Mouse (Mus musculus): ENCODE results near the gene Elmsan1. TPM values are rescaled to one million over a fixed set of nuclear protein-coding genes. Genes with fewer than 3 reads are reported as not detected.

Gene Elmsan1
- polyA plus RNA-seq, 1 experiment from 2014 or later, result 9.9 TPM

DNA sequence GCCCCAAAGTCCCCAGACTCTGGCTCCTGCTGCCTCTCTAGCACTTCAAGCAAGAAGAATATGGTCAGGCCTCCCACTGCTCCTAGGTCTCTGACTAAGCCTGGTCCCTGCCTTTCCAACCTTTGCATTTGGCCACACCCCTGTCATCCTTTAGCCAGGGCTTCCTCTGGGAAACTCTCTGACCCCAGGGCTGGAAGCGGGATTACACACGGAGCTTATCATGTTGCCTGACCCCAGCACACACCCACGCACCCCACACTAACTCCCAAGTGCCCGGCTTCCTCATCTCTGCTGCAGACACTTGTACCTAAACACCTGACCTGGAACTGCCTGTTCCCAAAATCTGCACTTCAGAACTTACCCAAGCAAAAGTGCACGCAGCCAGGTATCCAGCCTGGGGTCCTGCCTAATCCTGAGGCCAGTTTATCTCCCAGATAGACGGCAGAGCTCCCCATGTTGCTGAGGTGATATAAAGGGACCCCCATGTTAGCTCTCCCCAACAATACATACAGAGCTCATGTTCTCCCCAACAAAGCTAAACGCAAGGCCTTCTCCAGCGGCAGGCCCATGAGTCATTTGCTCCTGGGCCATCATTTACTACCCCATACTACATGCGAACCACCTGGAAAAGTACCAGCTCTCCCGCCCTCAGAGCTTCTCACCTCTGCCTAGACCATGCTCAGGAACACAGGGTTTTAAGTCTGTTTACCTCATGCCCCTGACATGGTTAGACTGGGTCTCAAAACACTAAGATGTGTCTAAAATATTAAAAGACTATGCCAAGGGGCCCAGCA, 39.8 kb downstream of the Elmsan1 start:
- H3K27me3 ChIP-seq, result no peaks in the 10 kb centered on the region
- H3K9me3 ChIP-seq, result no peaks in the 10 kb centered on the region
- H3K9ac ChIP-seq, result no peak overlapping the region
- peaks cover 3% of the 10 kb centered on the region for H3K36me3 ChIP-seq
- peaks cover 83% of the 10 kb centered on the region for H3K4me1 ChIP-seq
- H3K27ac ChIP-seq, result peak overlapping the region; percentile 15; the same call in 1 of the 2 replicates
- H3K4me3 ChIP-seq, result no peak overlapping the region
- H3K4me2 ChIP-seq (replicated peaks), result no peak overlapping the region
- WGBS, result 67% methylated on average over 10 of the region's 10 CpGs
- ATAC-seq (ENCODE audit: low FRiP score, low read depth), result no peak

DNA sequence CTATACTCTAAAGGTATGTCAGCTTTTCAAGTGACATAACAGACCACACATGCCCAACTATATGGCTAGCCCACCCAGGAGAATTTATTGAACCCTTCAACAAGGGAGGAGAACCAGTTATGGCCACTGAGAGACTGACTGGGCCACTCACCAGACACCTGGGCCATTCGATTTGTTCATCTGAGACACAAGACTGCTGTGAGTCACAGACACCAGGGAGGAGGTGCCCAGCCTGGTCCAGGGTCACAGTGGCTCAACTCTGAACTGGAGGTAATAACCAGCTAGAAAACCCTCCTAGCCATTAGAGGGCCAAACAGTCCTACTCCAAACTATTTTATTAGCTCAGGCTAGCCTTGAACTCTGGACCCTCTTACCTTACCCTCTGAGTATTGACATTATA, 40.6 kb downstream of the Elmsan1 start:
- Histone ChIP-seq H3K27ac (no peak overlapping the region), H3K4me1 (peaks cover 85% of the 10 kb centered on the region), H3K4me2 (replicated peaks) (no peak overlapping the region), H3K9ac (no peak overlapping the region), H3K36me3 (peaks cover 11% of the 10 kb centered on the region), H3K4me3 (no peak overlapping the region), H3K9me3 (no peaks in the 10 kb centered on the region), H3K27me3 (no peaks in the 10 kb centered on the region)
- WGBS, result 39% methylated on average over 1 of the region's 1 CpGs
- ATAC-seq (ENCODE audit: low FRiP score, low read depth), result no peak

DNA sequence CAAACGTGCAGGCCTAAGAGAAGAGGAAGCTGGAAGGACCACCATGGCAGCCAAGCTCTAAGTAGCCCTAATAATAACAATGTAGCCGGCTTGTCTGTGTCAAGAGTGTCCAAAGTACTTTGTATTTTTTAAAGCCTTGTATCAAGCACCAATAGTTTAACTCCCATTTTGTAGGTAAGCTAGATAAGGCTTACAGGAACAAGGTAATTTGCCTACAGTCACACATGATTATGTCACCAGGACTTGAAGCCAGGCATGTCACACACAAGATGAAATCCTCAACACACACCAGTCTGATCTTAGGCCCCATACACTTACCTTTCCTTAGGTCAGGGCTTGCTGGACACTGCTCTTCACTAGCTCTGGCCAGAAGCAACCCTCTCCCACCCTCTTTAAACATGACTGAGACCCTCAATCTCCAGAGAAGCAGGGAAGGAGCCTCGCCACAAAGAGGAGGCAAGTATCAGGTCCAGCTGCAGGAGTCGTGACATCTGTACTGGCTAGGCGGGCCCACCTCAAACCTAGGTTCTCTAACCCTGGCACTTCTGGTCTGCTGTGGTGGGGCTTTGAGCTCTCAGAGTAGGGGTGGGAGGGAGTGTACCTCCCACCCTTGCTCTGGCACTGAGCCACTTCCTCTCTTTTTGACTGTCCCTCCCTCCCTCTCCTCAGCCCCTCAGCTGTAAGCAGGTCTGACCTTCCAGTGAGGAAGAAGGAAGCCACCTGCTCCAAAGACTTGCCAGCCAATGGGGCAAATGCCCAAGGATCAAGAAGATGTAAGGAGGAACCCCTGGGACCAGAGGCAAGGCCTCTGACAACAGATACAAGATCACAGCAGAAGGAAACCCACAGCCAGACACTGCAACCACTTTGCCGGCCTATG, 41.6 kb downstream of the Elmsan1 start:
- peak overlapping the region; percentile 31 for H3K9ac ChIP-seq
- peak overlapping the region; percentile 94; the same call in 1 of the 2 replicates for H3K27ac ChIP-seq
- peaks cover 84% of the 10 kb centered on the region for H3K4me1 ChIP-seq
- no peak for ATAC-seq (ENCODE audit: low FRiP score, low read depth)
- no peaks in the 10 kb centered on the region for H3K27me3 ChIP-seq
- H3K4me2 ChIP-seq (replicated peaks), result peak overlapping the region; percentile 72
- 45% methylated on average over 6 of the region's 6 CpGs for WGBS
- H3K36me3 ChIP-seq, result peaks cover 18% of the 10 kb centered on the region
- no peak overlapping the region for H3K4me3 ChIP-seq
- H3K9me3 ChIP-seq, result no peaks in the 10 kb centered on the region

DNA sequence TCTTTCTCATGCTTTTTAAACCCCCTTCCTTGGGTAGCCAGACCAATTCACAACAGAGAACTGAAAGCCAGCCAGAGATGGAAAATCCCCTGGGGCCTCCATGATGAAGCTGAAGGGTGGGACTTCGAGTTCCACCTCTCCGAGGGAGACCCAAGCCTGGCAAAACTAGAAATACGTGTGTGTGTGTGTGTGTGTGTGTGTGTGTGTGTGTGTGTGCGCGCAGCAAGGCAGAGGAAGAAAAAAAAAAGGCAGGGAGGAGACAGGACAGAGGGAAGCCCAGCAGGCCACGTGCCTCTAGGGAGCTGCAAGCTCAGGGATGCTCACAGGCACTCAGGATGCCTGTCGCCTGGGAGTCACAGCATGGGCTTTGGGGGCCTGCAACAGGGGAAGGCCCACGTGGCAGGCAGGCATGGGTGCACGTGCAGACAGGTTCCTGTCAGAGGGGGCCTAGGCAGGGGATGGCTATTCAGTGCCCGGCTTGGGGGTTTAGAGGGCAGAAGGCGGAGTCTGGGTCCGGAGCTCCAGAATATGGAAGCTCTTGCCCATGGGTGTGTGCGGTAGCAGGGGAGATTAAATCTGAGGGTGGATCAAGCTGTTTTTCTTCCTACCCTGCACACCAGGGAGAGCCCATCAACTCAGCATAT, 42.4 kb downstream of the Elmsan1 start:
- Histone ChIP-seq H3K9me3 (no peaks in the 10 kb centered on the region), H3K4me3 (peak overlapping the region; percentile 51), H3K27ac (peak overlapping the region; percentile 94), H3K36me3 (peaks cover 26% of the 10 kb centered on the region), H3K27me3 (no peaks in the 10 kb centered on the region), H3K4me2 (replicated peaks) (peak overlapping the region; percentile 72), H3K4me1 (peaks cover 75% of the 10 kb centered on the region), H3K9ac (peak overlapping the region; percentile 76)
- ATAC-seq (ENCODE audit: low FRiP score, low read depth), result no peak
- WGBS, result 4% methylated on average over 12 of the region's 13 CpGs

DNA sequence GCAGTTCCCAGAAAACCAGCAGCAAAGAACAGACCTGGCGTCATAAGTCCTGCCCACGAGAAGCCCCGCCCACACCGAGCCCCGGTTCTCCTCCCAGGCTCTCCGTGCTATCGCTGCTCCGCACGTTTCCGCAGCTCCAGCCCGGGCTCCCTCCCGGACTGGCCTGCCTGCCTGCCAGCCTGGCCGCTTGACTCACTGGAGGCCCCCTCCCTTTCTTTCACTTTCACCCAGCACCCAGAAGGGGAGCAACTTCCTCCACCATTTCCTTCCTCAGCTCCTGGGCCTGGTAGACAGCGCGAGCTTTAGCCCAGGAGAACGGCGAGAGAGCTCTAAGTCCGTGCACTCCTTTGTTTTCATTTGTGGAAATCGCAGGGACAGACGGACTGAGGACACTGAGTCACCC, 43.0 kb downstream of the Elmsan1 start:
- Histone ChIP-seq H3K4me2 (replicated peaks) (peak overlapping the region; percentile 72), H3K4me3 (peak overlapping the region; percentile 51), H3K27ac (peak overlapping the region; percentile 94), H3K9me3 (no peaks in the 10 kb centered on the region), H3K4me1 (peaks cover 69% of the 10 kb centered on the region), H3K36me3 (peaks cover 32% of the 10 kb centered on the region), H3K27me3 (no peaks in the 10 kb centered on the region), H3K9ac (peak overlapping the region; percentile 76)
- under 1% methylated on average over 20 of the region's 20 CpGs for WGBS
- ATAC-seq (ENCODE audit: low FRiP score, low read depth), result peak; percentile 82

DNA sequence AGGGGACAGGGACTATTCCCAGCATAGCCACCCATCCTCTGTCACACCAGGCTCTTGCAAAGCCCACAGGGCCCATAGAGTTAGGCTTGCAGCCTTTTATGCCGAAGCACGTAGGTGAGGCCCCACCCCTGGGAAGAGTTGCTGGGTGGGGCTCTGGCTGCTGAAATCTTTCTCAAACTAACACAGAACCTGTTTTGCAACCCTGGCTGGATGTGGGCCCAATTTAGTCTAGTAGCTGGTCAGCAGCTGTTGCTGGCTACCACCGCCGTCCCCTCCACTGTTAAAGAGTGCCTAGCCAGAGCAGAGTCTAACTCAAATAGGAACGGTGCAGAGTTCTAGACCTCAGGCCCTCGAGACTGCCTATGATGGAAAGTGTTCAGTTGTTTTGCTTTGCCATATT, 43.8 kb downstream of the Elmsan1 start:
- Histone ChIP-seq H3K27me3 (no peaks in the 10 kb centered on the region), H3K36me3 (peaks cover 37% of the 10 kb centered on the region), H3K4me1 (peaks cover 62% of the 10 kb centered on the region), H3K4me3 (no peak overlapping the region), H3K27ac (no peak overlapping the region; the same call in 1 of the 2 replicates), H3K9me3 (no peaks in the 10 kb centered on the region), H3K9ac (0 out of 2 replicates have a peak overlapping the region, but pooled peaks have one; percentile 8), H3K4me2 (replicated peaks) (peak overlapping the region; percentile 72)
- WGBS, result 78% methylated on average over 6 of the region's 6 CpGs
- no peak for ATAC-seq (ENCODE audit: low FRiP score, low read depth)

DNA sequence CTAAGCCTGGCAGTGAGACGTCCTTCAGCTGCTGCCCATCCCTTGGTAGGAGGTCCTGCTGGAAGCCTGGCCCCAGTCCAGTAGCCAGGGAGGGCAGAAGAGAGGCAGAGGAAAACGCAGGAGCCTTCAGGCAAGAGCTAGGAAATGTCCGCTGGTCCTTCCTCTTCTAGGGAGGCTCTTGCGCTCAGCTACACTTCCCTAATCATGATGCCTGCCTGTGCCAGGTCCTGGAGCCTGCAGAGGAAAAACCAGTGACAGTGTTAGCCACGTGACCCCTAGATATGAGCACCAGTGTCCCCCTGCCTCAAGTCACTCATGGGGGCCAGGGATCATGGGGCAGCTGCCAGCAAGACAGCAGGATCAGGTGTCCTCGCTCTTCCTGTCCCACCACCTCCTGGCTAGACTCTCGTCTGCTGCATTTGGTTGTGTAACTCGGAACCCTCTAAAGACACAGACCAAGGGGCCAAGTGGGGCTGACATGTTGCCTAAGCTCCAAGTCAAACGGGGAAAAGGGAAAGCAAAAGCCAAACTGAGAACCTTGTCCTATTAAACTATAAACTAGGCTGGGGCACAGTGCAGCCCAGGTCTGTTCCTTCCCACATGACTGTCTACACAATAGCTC, 44.4 kb downstream of the Elmsan1 start:
- peak overlapping the region; percentile 72; the same call in 1 of the 2 replicates for H3K4me2 ChIP-seq (replicated peaks)
- H3K9ac ChIP-seq, result 0 out of 2 replicates have a peak overlapping the region, but pooled peaks have one; percentile 8
- H3K27me3 ChIP-seq, result no peaks in the 10 kb centered on the region
- 79% methylated on average over 9 of the region's 9 CpGs for WGBS
- H3K4me3 ChIP-seq, result no peak overlapping the region
- ATAC-seq (ENCODE audit: low FRiP score, low read depth), result no peak
- H3K9me3 ChIP-seq, result no peaks in the 10 kb centered on the region
- peaks cover 41% of the 10 kb centered on the region for H3K36me3 ChIP-seq
- peaks cover 56% of the 10 kb centered on the region for H3K4me1 ChIP-seq
- no peak overlapping the region; the same call in 1 of the 2 replicates for H3K27ac ChIP-seq

DNA sequence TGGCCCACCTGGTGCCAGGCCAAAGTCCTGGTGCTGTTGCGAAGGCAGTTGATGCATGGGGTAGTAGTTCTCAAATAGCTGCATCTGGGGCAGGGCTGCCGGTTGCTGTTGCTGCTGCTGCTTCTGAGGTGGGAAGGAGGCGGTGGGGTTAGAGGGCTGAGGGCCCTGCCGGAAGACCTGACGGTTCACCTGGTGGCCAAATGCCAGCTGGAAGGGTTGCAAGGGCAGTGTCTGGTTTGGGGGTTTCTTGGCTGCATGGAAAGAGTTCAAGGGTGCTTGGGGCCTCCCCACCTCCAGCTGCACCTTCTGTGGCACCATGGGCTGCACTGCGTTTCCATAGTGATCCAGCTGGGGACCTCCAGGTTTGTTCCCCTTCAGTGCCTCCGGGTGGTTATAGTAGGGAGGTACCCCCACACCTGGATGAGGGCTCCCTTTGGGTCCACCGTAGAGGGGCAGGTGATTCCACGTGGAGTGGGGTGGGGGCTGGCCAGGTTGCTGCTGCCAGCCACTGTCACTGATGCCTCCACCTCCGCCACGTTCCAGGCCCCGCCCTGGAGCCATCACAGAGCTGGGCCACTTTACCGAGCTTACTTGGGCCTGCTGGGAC, 45.3 kb downstream of the Elmsan1 start:
- Histone ChIP-seq H3K4me3 (no peak overlapping the region), H3K27ac (no peak overlapping the region), H3K4me1 (peaks cover 47% of the 10 kb centered on the region), H3K36me3 (peaks cover 43% of the 10 kb centered on the region), H3K4me2 (replicated peaks) (no peak overlapping the region), H3K27me3 (no peaks in the 10 kb centered on the region), H3K9ac (no peak overlapping the region), H3K9me3 (no peaks in the 10 kb centered on the region)
- WGBS, result 91% methylated on average over 13 of the region's 13 CpGs
- no peak for ATAC-seq (ENCODE audit: low FRiP score, low read depth)

DNA sequence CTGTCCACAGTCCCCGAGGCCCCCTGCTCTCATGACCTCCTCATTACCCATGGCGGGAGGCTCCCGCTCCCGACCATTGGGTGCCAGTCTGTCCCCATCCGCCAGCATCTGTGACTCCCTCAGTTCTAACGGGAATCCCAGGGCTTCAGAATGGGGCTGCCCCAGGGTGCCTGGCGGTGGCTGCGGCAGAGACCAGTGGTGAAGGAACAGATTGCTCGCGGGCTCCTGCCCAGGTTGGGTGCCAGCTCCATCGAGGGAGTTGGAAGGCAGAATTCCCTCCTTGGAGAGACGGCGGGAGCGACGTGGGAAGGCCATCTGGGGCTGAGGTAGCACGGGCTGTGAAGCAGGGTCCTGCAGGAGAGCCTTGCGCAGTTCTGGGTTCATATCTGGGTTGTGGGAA, 45.8 kb downstream of the Elmsan1 start:
- no peaks in the 10 kb centered on the region for H3K27me3 ChIP-seq
- H3K4me3 ChIP-seq, result no peak overlapping the region
- H3K36me3 ChIP-seq, result peaks cover 43% of the 10 kb centered on the region
- H3K4me1 ChIP-seq, result peaks cover 42% of the 10 kb centered on the region
- 93% methylated on average over 17 of the region's 17 CpGs for WGBS
- no peak overlapping the region for H3K9ac ChIP-seq
- no peak for ATAC-seq (ENCODE audit: low FRiP score, low read depth)
- no peaks in the 10 kb centered on the region for H3K9me3 ChIP-seq
- no peak overlapping the region for H3K4me2 ChIP-seq (replicated peaks)
- no peak overlapping the region for H3K27ac ChIP-seq

DNA sequence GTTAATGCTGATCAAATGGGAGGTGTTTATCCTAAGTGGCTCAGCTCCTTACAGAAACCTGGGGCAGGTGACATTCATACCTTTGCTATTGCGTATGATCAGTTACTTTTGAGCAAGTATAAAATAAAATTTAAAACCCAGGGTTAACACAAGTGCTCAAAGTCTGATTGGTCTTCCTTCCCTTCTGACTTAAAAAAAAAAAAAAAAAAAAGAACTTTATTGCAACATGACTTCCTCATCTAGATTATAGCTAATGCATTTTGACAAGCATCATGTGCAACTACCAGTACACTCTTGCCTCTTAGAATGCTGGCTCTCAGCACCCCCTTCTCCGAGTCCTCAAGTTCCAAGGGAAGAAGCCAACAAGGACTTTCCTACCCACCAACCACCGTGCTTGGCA, 46.5 kb downstream of the Elmsan1 start:
- H3K9ac ChIP-seq, result no peak overlapping the region
- ATAC-seq (ENCODE audit: low FRiP score, low read depth), result no peak
- no peak overlapping the region for H3K4me2 ChIP-seq (replicated peaks)
- H3K4me1 ChIP-seq, result peaks cover 35% of the 10 kb centered on the region
- no peaks in the 10 kb centered on the region for H3K27me3 ChIP-seq
- no peak overlapping the region for H3K27ac ChIP-seq
- no peaks in the 10 kb centered on the region for H3K9me3 ChIP-seq
- 93% methylated on average over 3 of the region's 3 CpGs for WGBS
- H3K36me3 ChIP-seq, result peaks cover 47% of the 10 kb centered on the region
- no peak overlapping the region for H3K4me3 ChIP-seq

DNA sequence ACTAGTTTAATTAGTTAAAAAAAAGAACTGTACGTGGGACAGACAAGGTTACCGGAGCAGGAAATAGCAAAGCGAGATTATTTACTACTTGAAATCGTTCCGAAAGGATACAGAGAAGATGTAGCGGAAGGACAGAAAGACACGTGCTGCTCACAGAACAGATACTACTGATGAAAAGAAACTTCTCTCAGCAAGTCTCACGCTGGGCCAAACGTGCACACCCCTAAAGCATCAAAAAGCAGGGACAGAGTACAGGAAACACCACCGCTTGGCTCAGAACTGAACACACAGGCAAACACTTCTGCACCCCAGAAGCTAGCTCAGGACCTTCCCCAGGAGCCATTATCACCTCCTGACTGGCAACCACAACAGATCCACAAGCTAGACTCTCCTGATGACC, 48.1 kb downstream of the Elmsan1 start:
- Histone ChIP-seq H3K27me3 (no peaks in the 10 kb centered on the region), H3K4me3 (no peak overlapping the region), H3K4me1 (peaks cover 32% of the 10 kb centered on the region), H3K9me3 (no peaks in the 10 kb centered on the region), H3K4me2 (replicated peaks) (no peak overlapping the region), H3K36me3 (peaks cover 52% of the 10 kb centered on the region), H3K27ac (no peak overlapping the region), H3K9ac (no peak overlapping the region)
- WGBS, result 85% methylated on average over 10 of the region's 10 CpGs
- no peak for ATAC-seq (ENCODE audit: low FRiP score, low read depth)

Measured in limb, embryonic 13.5 days (tissue).